22 mouse cellular contexts compared by ENCODE assay signal in the genomic region with DNA sequence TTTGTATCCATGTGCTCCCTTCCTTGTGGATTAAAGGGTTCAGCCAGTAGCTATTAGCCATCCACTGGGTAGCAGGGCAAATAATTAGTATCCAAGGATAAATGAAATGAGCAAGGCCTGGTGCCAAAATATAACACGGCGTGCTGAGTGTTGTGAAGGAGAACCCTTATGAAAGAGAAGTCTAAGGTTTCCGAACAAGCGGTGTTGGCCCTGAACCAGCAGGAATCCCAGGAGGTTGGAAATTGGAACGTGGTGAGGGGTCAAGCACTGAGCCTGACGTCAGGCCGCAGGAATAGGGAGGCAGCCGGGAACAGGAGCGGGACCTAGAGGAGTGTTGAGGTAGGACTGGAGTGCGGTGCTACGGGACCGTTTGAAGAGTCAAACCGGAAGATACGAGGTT. TPM values are rescaled to one million over a fixed set of nuclear protein-coding genes. Genes with fewer than 3 reads are reported as not detected.
DNase-seq lines count a peak whose midpoint lies in the region; ATAC-seq lines count a peak whose summit lies in the region.
"Had no signal": no experiment of that assay in that cellular context is flagged by ENCODE, and none has a peak within 500 bp of the region (broad histone marks: within the 10 kb centered on the region; RNA-seq: fewer than 3 reads in every experiment).

No protein-coding gene starts in this region.

- DNase-seq in hindbrain, embryonic 14.5 days (ENCODE audit: low spot score) = no peak
- DNase-seq in ZHBTc4 (ENCODE audit: low read depth, low spot score) = peak; percentile 28
- peak; percentile 22 to 35 for DNase-seq in adrenal gland, postnatal 36 days
- DNase-seq in spleen, postnatal 10 days (ENCODE audit: low spot score in 2 of 2) = no peak
- DNase-seq: cerebellum, adult 11-12 months; cerebellum, postnatal 14 days; heart, adult 11 months; kidney, adult 11 months; kidney, postnatal 10 days; left cerebral cortex, postnatal 4 days; lung, embryonic 14.5 days; lung, postnatal 4 days; right cerebral cortex, postnatal 14 days; thymus, postnatal 14 days had no signal

- WGBS in forebrain, embryonic 13.5 days = 76% methylated on average over 14 of the region's 14 CpGs
- 64% methylated on average over 14 of the region's 14 CpGs for WGBS in forebrain, embryonic 15.5 days
- WGBS in hindbrain, embryonic 12.5 days = 83% methylated on average over 14 of the region's 14 CpGs
- WGBS in hindbrain, embryonic 14.5 days = 73% methylated on average over 14 of the region's 14 CpGs

- H3K9ac ChIP-seq in forebrain, embryonic 13.5 days = no peak overlapping the region
- no peak overlapping the region for H3K9ac ChIP-seq in forebrain, embryonic 15.5 days (replicated peaks)
- H3K9ac ChIP-seq in hindbrain, embryonic 12.5 days = no peak overlapping the region
- no peak overlapping the region for H3K9ac ChIP-seq in hindbrain, embryonic 14.5 days
- H3K9ac ChIP-seq: embryonic facial prominence, embryonic 15.5 days; lung, embryonic 14.5 days; neural tube, embryonic 15.5 days had no signal

- H3K36me3 ChIP-seq in forebrain, embryonic 13.5 days (ENCODE audit: poor library complexity, severe bottlenecking) = peaks cover 75% of the 10 kb centered on the region
- H3K36me3 ChIP-seq in forebrain, embryonic 15.5 days = peaks cover 31% of the 10 kb centered on the region
- H3K36me3 ChIP-seq in hindbrain, embryonic 12.5 days = peaks cover 40% of the 10 kb centered on the region
- peaks cover 41% of the 10 kb centered on the region for H3K36me3 ChIP-seq in hindbrain, embryonic 14.5 days (replicated peaks; ENCODE audit: control insufficient read depth, insufficient read depth)

- no peak overlapping the region for H3K4me2 ChIP-seq in forebrain, embryonic 13.5 days
- H3K4me2 ChIP-seq in forebrain, embryonic 15.5 days (replicated peaks) = no peak overlapping the region
- H3K4me2 ChIP-seq in hindbrain, embryonic 12.5 days (replicated peaks) = no peak overlapping the region
- no peak overlapping the region for H3K4me2 ChIP-seq in hindbrain, embryonic 14.5 days (replicated peaks)
- H3K4me2 ChIP-seq: embryonic facial prominence, embryonic 15.5 days; liver, embryonic 11.5 days; lung, embryonic 14.5 days; neural tube, embryonic 15.5 days had no signal

- H3K4me3 ChIP-seq in forebrain, embryonic 13.5 days = no peak overlapping the region
- no peak overlapping the region for H3K4me3 ChIP-seq in forebrain, embryonic 15.5 days
- H3K4me3 ChIP-seq in hindbrain, embryonic 12.5 days = no peak overlapping the region
- H3K4me3 ChIP-seq in hindbrain, embryonic 14.5 days (replicated peaks; ENCODE audit: low read length) = no peak overlapping the region
- H3K4me3 ChIP-seq: embryonic facial prominence, embryonic 15.5 days; neural tube, embryonic 15.5 days had no signal

- peaks cover 10% of the 10 kb centered on the region; the same call in 1 of the 2 replicates for H3K4me1 ChIP-seq in forebrain, embryonic 13.5 days
- H3K4me1 ChIP-seq in forebrain, embryonic 15.5 days = peaks cover 7% of the 10 kb centered on the region; the same call in 1 of the 2 replicates
- no peaks in the 10 kb centered on the region for H3K4me1 ChIP-seq in hindbrain, embryonic 12.5 days
- H3K4me1 ChIP-seq in hindbrain, embryonic 14.5 days (replicated peaks; ENCODE audit: control insufficient read depth, insufficient read depth, low read length) = no peaks in the 10 kb centered on the region
- H3K4me1 ChIP-seq: embryonic facial prominence, embryonic 15.5 days; neural tube, embryonic 15.5 days had no signal

- H3K27me3 ChIP-seq in forebrain, embryonic 13.5 days = no peaks in the 10 kb centered on the region
- no peaks in the 10 kb centered on the region for H3K27me3 ChIP-seq in forebrain, embryonic 15.5 days
- H3K27me3 ChIP-seq in hindbrain, embryonic 12.5 days = no peaks in the 10 kb centered on the region
- H3K27me3 ChIP-seq in hindbrain, embryonic 14.5 days (ENCODE audit: control insufficient read depth, insufficient read depth, low read length) = no peaks in the 10 kb centered on the region
- H3K27me3 ChIP-seq: embryonic facial prominence, embryonic 15.5 days; neural tube, embryonic 15.5 days had no signal

- H3K27ac ChIP-seq in forebrain, embryonic 13.5 days = no peak overlapping the region
- H3K27ac ChIP-seq in forebrain, embryonic 15.5 days (replicated peaks) = no peak overlapping the region
- 0 out of 2 replicates have a peak overlapping the region, but pooled peaks have one; percentile 3 for H3K27ac ChIP-seq in hindbrain, embryonic 12.5 days
- H3K27ac ChIP-seq in hindbrain, embryonic 14.5 days = no peak overlapping the region
- H3K27ac ChIP-seq: embryonic facial prominence, embryonic 15.5 days; neural tube, embryonic 15.5 days; stomach, postnatal 0 days had no signal

- H3K9me3 ChIP-seq in forebrain, embryonic 13.5 days (replicated peaks) = no peaks in the 10 kb centered on the region
- no peaks in the 10 kb centered on the region for H3K9me3 ChIP-seq in forebrain, embryonic 15.5 days
- no peaks in the 10 kb centered on the region for H3K9me3 ChIP-seq in hindbrain, embryonic 12.5 days (replicated peaks)
- H3K9me3 ChIP-seq in hindbrain, embryonic 14.5 days (ENCODE audit: control insufficient read depth, low read length) = no peaks in the 10 kb centered on the region
- H3K9me3 ChIP-seq: embryonic facial prominence, embryonic 15.5 days; neural tube, embryonic 15.5 days had no signal

- ATAC-seq in forebrain, embryonic 13.5 days = peak; percentile 36; the same call in 1 of the 2 replicates
- ATAC-seq in forebrain, embryonic 15.5 days (replicated peaks) = no peak
- ATAC-seq in hindbrain, embryonic 12.5 days (ENCODE audit: low FRiP score) = no peak
- no peak for ATAC-seq in hindbrain, embryonic 14.5 days (ENCODE audit: low FRiP score)
- ATAC-seq: midbrain, embryonic 16.5 days had no signal

RNA-seq across cellular contexts. Expression of a gene that starts 19.9 kb away (rescaled TPM):
- 50.2 and 52.2 TPM in 2 replicates for polyA plus RNA-seq in forebrain, embryonic 13.5 days (2015; fragmentation: Nextera tagmentation; extraction: Ambion mirVana)
- polyA plus RNA-seq in forebrain, embryonic 15.5 days (2015; fragmentation: Nextera tagmentation; extraction: Ambion mirVana) = 43.9 and 45.2 TPM in 2 replicates
- 50.8 and 56.1 TPM in 2 replicates for polyA plus RNA-seq in hindbrain, embryonic 12.5 days (2016; fragmentation: Nextera tagmentation; extraction: Ambion mirVana)
- 23.3 and 26.6 TPM in 2 replicates for polyA plus RNA-seq in hindbrain, embryonic 14.5 days (2014; fragmentation: Nextera tagmentation; extraction: Ambion mirVana)
- 10 to 100 TPM; 16.7 to 17.0 TPM for total RNA-seq in adrenal gland, postnatal 36 days (2021)

RNA-seq across cellular contexts. Expression of a gene that starts 25.3 kb away (rescaled TPM):
- polyA plus RNA-seq in forebrain, embryonic 13.5 days (2015; fragmentation: Nextera tagmentation; extraction: Ambion mirVana) = 76.9 and 117 TPM in 2 replicates
- polyA plus RNA-seq in forebrain, embryonic 15.5 days (2015; fragmentation: Nextera tagmentation; extraction: Ambion mirVana) = 228 and 241 TPM in 2 replicates
- polyA plus RNA-seq in hindbrain, embryonic 12.5 days (2016; fragmentation: Nextera tagmentation; extraction: Ambion mirVana) = 295 and 300 TPM in 2 replicates
- 333 and 365 TPM in 2 replicates for polyA plus RNA-seq in hindbrain, embryonic 14.5 days (2014; fragmentation: Nextera tagmentation; extraction: Ambion mirVana)
- total RNA-seq in adrenal gland, postnatal 36 days (2021) = 10 to 100 TPM in 1 of 2 experiments, 1 to 10 TPM in 1; 9.3 to 14.4 TPM

Comparison
In these comparisons a context has a peak if more than half of its experiments do, and no peak if none do; other contexts are left out.
1. DNase-seq: peak in ZHBTc4 (single experiment) and adrenal gland, postnatal 36 days (2 of 2); none in hindbrain, embryonic 14.5 days (single experiment) and spleen, postnatal 10 days (0 of 2).